Mouse (Mus musculus) limb, embryonic 15.5 days (tissue): ENCODE results near the gene Grik4. TPM values are rescaled to one million over a fixed set of nuclear protein-coding genes. Genes with fewer than 3 reads are reported as not detected.

ENCODE experiments used
- ATAC-seq: fragments of 200-750 bp; cut with Nextera tagmentation; 2 replicates; pipeline ENCODE4 v1.8.0; 2017; ENCODE audit warnings: low read depth, moderate TSS enrichment; ENCODE audit not compliant: insufficient number of reproducible peaks, low FRiP score, low TSS enrichment
- H3K27ac ChIP-seq: fragments of 300-500 bp; sonication (generic); 2 replicates; pipeline ENCODE4 v1.5.1; 2015; ENCODE audit warnings: moderate library complexity, mild to moderate bottlenecking, inconsistent platforms
- H3K27me3 ChIP-seq: fragments of 300-500 bp; sonication (generic); 2 replicates; pipeline ENCODE4 v1.6.1; 2015; ENCODE audit warnings: inconsistent platforms
- H3K36me3 ChIP-seq: fragments of 300-500 bp; sonication (generic); 2 replicates; pipeline ENCODE4 v1.6.1; 2015; ENCODE audit warnings: inconsistent platforms
- H3K4me1 ChIP-seq: fragments of 300-500 bp; sonication (generic); 2 replicates; pipeline ENCODE4 v1.6.1; 2015; ENCODE audit warnings: inconsistent platforms
- H3K4me2 ChIP-seq: fragments of 300-500 bp; sonication (generic); 2 replicates; pipeline ENCODE4 v1.6.1; 2015; ENCODE audit warnings: mild to moderate bottlenecking, inconsistent platforms
- H3K4me3 ChIP-seq: fragments of 300-500 bp; sonication (generic); 2 replicates; pipeline ENCODE4 v1.5.1; 2015; ENCODE audit warnings: mild to moderate bottlenecking, inconsistent platforms
- H3K9ac ChIP-seq: fragments of 300-500 bp; sonication (generic); 2 replicates; pipeline ENCODE4 v1.6.1; 2015; ENCODE audit warnings: inconsistent platforms
- H3K9me3 ChIP-seq: fragments of 300-500 bp; sonication (generic); 2 replicates; pipeline ENCODE4 v1.6.1; 2016; ENCODE audit warnings: inconsistent platforms
- WGBS: fragments of 180-500 bp; shearing (Covaris S2); methylation state at CpG from one replicate; pipeline ENCODE4 v1.1.7; 2015; 5-methylcytosine and 5-hydroxymethylcytosine counted together
- polyA plus RNA-seq: library from polyadenylated mRNA; unstranded; fragments of >200 nt; fragmentation: Nextera tagmentation; extraction: Ambion mirVana; gene quantifications from 2 replicates; pipeline ENCODE4 v1.2.1, GENCODE M21; 2015

Gene Grik4
- polyA plus RNA-seq, 1 experiment from 2014 or later: 1.4 TPM

DNA sequence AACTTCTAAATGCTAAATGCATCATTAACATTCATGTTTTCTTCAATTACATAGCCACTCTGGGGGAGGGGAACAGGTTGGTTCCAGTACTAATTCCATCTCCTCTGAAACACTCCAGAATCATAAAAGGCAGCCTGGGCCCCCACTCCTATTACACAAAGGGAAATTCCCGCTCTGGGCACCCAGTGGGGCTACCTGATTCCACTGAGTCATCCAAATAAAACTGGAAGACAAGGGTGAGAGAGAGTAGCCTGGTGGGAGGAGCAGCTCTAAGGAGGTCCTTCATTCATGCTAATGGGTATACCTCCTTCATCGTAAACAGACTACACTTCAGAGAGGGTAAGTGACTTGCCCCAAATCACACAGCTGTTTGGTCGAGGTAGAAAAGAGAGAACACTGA lies 85.7 kb downstream of the Grik4 start:
- Histone ChIP-seq H3K4me3 (no peak overlapping the region), H3K9me3 (no peaks in the 10 kb centered on the region), H3K9ac (no peak overlapping the region), H3K4me1 (peaks cover 17% of the 10 kb centered on the region; the same call in 1 of the 2 replicates), H3K36me3 (no peaks in the 10 kb centered on the region), H3K27ac (no peak overlapping the region), H3K4me2 (no peak overlapping the region), H3K27me3 (0 out of 2 replicates have a peak, but pooled peaks cover 2% of the 10 kb centered on the region)
- no peak for ATAC-seq
- 47% methylated on average over 3 of the region's 3 CpGs for WGBS

DNA sequence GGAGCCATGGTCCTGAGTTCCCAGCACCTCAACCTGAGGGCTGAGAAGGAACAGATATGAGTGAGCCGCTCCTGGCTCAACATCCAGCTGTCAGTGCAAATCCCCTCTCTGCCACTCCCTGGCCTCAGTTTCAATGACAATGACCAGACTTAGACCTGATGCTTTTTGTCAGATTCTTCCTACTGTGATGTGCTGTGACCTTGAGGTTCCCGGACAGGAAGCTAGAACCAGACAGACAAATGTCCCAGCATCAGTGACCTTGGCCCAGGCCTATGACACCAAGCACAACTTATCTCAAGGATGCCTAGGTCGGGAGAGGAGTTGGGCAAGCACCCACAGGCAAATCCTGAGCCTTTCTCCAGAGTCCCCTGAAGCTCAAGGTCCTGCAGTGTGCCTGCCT lies 86.5 kb downstream of the Grik4 start:
- no peak overlapping the region for H3K27ac ChIP-seq
- no peak for ATAC-seq
- 83% methylated on average over 3 of the region's 3 CpGs for WGBS
- no peaks in the 10 kb centered on the region for H3K27me3 ChIP-seq
- peaks cover 17% of the 10 kb centered on the region; the same call in 1 of the 2 replicates for H3K4me1 ChIP-seq
- H3K4me2 ChIP-seq: no peak overlapping the region
- H3K36me3 ChIP-seq: no peaks in the 10 kb centered on the region
- no peaks in the 10 kb centered on the region for H3K9me3 ChIP-seq
- H3K9ac ChIP-seq: no peak overlapping the region
- no peak overlapping the region for H3K4me3 ChIP-seq

DNA sequence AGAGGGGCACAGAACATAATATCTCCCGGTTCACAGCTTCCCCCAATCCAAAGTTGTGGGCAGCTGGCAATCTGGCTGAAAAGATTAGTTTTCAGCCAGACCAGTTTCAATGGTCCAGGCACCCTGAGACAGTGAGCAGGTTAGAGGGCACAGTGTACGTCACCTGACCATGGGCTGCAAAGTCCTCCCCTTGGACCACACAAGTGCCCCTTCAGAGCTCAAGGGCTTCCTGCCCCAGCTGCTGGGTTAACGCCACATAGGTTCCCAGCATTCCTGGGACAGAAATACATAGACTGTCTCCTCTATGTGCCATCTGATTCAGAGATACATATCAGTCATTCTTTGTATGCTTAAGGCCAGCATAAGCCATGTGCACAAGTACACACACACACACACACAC lies 91.2 kb downstream of the Grik4 start:
- H3K9ac ChIP-seq: no peak overlapping the region
- ATAC-seq: no peak; the same call in 1 of the 2 replicates
- no peak overlapping the region for H3K27ac ChIP-seq
- peaks cover 5% of the 10 kb centered on the region; the same call in 1 of the 2 replicates for H3K27me3 ChIP-seq
- no peak overlapping the region for H3K4me3 ChIP-seq
- H3K36me3 ChIP-seq: no peaks in the 10 kb centered on the region
- no peak overlapping the region for H3K4me2 ChIP-seq
- WGBS: 85% methylated on average over 3 of the region's 3 CpGs
- H3K4me1 ChIP-seq: no peaks in the 10 kb centered on the region
- H3K9me3 ChIP-seq: no peaks in the 10 kb centered on the region

DNA sequence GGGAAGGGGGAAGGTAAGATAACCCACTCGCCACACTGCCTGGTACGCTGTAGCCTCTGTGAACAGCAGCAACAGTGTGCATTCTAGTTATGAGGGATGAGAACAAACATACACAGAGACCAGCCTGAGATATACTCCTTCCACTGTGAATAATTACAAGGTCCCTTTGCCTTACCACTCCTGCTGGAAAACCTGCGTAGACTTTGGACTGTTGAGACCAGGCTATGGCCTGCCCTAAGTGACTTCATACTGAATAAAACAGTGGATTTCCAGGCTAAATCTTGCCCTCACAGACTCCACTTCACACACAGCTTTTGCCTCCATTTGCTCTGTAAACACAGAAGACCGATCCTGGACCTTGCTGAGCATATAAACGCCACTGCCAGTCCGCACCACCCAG lies 94.2 kb downstream of the Grik4 start:
- Histone ChIP-seq H3K4me1 (peaks cover 7% of the 10 kb centered on the region; the same call in 1 of the 2 replicates), H3K9ac (no peak overlapping the region)
- WGBS: 81% methylated on average over 6 of the region's 6 CpGs

DNA sequence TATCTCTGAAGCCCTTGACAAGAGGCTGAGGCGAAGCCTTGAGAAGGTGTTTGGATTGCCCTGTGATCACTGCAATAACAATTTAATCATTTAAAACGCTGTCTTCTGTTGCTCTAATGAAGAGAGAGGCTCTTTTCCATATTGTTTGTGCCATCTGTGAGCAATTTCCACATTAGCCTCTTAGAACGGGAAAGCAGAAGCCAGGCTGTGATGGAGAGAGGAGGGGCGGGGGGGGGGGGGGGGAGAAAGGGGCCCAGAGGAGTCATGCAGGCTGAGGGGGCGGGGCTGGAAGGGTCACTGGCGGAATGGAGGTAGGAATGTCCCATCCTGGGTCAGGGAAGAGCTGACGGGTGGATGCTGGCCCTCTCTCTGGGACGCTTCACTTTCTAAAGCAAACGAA lies 96.2 kb downstream of the Grik4 start:
- no peaks in the 10 kb centered on the region for H3K36me3 ChIP-seq
- H3K9ac ChIP-seq: no peak overlapping the region
- 22% methylated on average over 8 of the region's 9 CpGs for WGBS
- H3K4me2 ChIP-seq: no peak overlapping the region
- no peaks in the 10 kb centered on the region for H3K9me3 ChIP-seq
- no peak for ATAC-seq
- H3K27me3 ChIP-seq: peaks cover 5% of the 10 kb centered on the region; the same call in 1 of the 2 replicates
- H3K4me1 ChIP-seq: peaks cover 7% of the 10 kb centered on the region; the same call in 1 of the 2 replicates
- no peak overlapping the region for H3K4me3 ChIP-seq
- no peak overlapping the region for H3K27ac ChIP-seq

More for the DNA sequence above, 94.2 kb downstream of the Grik4 start:
- Histone ChIP-seq H3K4me2 (no peak overlapping the region), H3K36me3 (no peaks in the 10 kb centered on the region), H3K4me3 (no peak overlapping the region), H3K27me3 (peaks cover 5% of the 10 kb centered on the region; the same call in 1 of the 2 replicates), H3K27ac (no peak overlapping the region), H3K9me3 (no peaks in the 10 kb centered on the region)
- no peak for ATAC-seq

- H3K4me3 ChIP-seq: no peak overlapping the region
- H3K36me3 ChIP-seq: no peaks in the 10 kb centered on the region
- H3K9ac ChIP-seq: no peak overlapping the region
- ATAC-seq: no peak
- H3K4me1 ChIP-seq: peaks cover 7% of the 10 kb centered on the region; the same call in 1 of the 2 replicates
- H3K27me3 ChIP-seq: peaks cover 5% of the 10 kb centered on the region; the same call in 1 of the 2 replicates
- H3K9me3 ChIP-seq: no peaks in the 10 kb centered on the region
- H3K27ac ChIP-seq: no peak overlapping the region
- H3K4me2 ChIP-seq: no peak overlapping the region
- WGBS: 75% methylated on average over 10 of the region's 10 CpGs
Measured at GRCm38 (mm10) chr9:42846676-42847425, 97.4 kb downstream of the Grik4 start.

DNA sequence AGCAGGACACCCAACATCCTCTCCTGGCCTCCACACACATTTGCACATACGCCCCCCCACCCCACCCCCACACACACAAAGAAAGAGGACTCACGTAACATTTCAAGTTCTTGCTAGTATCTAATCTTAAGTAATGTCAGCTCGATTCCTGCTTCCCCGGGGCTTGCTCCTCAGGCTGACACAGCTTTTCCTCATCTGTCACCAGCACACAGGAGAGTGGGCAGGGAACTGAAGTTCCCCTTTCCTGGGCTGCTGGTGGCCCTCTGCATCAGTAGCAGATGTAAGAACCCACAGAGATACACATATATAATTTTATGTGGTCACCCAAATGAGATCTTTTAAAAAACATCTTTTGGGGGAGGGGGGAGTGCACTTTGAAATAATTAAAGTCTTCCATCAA lies 98.2 kb downstream of the Grik4 start:
- peaks cover 5% of the 10 kb centered on the region; the same call in 1 of the 2 replicates for H3K27me3 ChIP-seq
- no peak overlapping the region for H3K9ac ChIP-seq
- no peak overlapping the region for H3K27ac ChIP-seq
- WGBS: 61% methylated on average over 4 of the region's 4 CpGs
- no peak overlapping the region for H3K4me3 ChIP-seq
- no peaks in the 10 kb centered on the region for H3K36me3 ChIP-seq
- ATAC-seq: no peak
- no peaks in the 10 kb centered on the region for H3K9me3 ChIP-seq
- no peak overlapping the region for H3K4me2 ChIP-seq
- peaks cover 7% of the 10 kb centered on the region; the same call in 1 of the 2 replicates for H3K4me1 ChIP-seq

DNA sequence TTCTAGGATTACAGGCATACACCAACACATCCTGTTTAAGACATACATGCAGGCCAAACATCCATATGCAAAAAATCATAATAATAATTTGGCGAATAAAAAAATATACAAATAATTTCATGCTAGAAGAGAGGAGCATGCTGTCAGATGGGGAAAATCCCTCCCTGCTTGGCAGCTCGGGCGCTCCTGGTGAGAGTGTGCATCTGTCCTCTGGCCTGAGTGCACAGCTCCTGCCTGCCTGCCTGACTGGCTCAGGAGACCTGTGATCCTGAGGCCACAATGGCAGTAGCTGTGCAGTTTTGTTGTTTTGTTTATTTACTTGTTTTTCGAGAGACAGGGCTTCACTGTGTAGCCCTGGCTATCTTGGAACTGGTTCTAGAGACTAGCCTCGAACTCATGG lies 100.0 kb downstream of the Grik4 start:
- no peak for ATAC-seq

GRCm38 (mm10) chr9:42838299-42838698 lies 106.0 kb downstream of the Grik4 start:
- Histone ChIP-seq H3K27ac (no peak overlapping the region), H3K4me2 (no peak overlapping the region), H3K4me3 (no peak overlapping the region), H3K9ac (no peak overlapping the region), H3K9me3 (no peaks in the 10 kb centered on the region), H3K36me3 (no peaks in the 10 kb centered on the region), H3K4me1 (0 out of 2 replicates have a peak, but pooled peaks cover 3% of the 10 kb centered on the region), H3K27me3 (no peaks in the 10 kb centered on the region)
- ATAC-seq: no peak
- 52% methylated on average over 5 of the region's 5 CpGs for WGBS

More for the DNA sequence above, 100.0 kb downstream of the Grik4 start:
- Histone ChIP-seq H3K4me3 (no peak overlapping the region), H3K27ac (no peak overlapping the region), H3K36me3 (no peaks in the 10 kb centered on the region), H3K9me3 (no peaks in the 10 kb centered on the region), H3K9ac (no peak overlapping the region), H3K4me1 (peaks cover 7% of the 10 kb centered on the region; the same call in 1 of the 2 replicates), H3K4me2 (no peak overlapping the region), H3K27me3 (peaks cover 2% of the 10 kb centered on the region; the same call in 1 of the 2 replicates)
- WGBS: 97% methylated on average over 5 of the region's 5 CpGs

- H3K4me2 ChIP-seq: no peak overlapping the region
- 0 out of 2 replicates have a peak, but pooled peaks cover 3% of the 10 kb centered on the region for H3K4me1 ChIP-seq
- WGBS: 68% methylated on average over 6 of the region's 6 CpGs
- no peaks in the 10 kb centered on the region for H3K27me3 ChIP-seq
- no peak for ATAC-seq
- no peak overlapping the region for H3K27ac ChIP-seq
- H3K36me3 ChIP-seq: no peaks in the 10 kb centered on the region
- H3K9ac ChIP-seq: no peak overlapping the region
- H3K9me3 ChIP-seq: no peaks in the 10 kb centered on the region
- no peak overlapping the region for H3K4me3 ChIP-seq
Measured at GRCm38 (mm10) chr9:42837498-42837897, 106.8 kb downstream of the Grik4 start.

DNA sequence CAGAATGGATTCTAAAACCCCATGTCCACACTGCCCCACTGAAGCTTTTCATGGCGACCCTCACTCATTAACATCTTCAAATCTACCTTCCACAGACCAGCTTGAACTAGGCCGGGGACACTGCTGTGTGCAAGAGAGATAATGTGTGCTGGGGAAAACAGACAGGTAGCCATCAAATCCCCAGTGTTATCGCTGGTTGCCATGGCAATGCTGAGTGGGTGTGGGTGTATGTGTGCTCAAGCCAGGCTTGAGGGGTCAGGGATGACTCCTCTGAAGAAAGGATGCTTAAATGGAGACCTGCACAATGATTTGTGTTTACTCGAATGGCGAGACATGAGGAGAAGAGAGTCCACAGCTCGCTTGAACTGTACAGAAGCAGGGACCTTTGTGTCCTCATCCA lies 112.7 kb downstream of the Grik4 start:
- Histone ChIP-seq H3K4me1 (no peaks in the 10 kb centered on the region), H3K27me3 (no peaks in the 10 kb centered on the region), H3K4me2 (no peak overlapping the region), H3K4me3 (no peak overlapping the region), H3K9ac (no peak overlapping the region), H3K9me3 (no peaks in the 10 kb centered on the region), H3K36me3 (no peaks in the 10 kb centered on the region), H3K27ac (no peak overlapping the region)
- ATAC-seq: no peak
- 82% methylated on average over 6 of the region's 6 CpGs for WGBS

DNA sequence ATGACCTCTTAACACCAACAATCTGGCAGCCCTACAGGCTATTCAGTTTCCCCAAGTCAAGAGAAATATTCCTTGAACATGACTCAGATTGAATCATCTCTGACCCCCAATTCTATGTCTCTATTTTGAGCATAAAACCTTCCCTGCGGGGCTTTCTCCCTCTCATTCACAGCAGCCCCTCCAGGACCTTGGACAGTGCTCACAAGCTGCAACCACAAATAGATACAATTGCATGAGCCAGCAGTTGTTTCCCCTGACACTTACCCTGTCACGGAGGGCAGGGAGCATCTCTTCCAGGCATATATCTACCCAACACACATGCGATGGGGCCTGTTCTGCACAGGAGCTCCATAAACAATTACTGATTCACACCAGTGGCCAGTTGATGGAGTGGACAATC lies 125.0 kb downstream of the Grik4 start:
- ATAC-seq: no peak
- Histone ChIP-seq H3K9me3 (no peaks in the 10 kb centered on the region), H3K9ac (no peak overlapping the region), H3K27me3 (no peaks in the 10 kb centered on the region), H3K4me1 (no peaks in the 10 kb centered on the region), H3K36me3 (no peaks in the 10 kb centered on the region), H3K27ac (no peak overlapping the region), H3K4me3 (no peak overlapping the region), H3K4me2 (no peak overlapping the region)
- WGBS: 46% methylated on average over 3 of the region's 3 CpGs
